Mouse (Mus musculus): ENCODE measurements around the gene Gm5129. TPM values are rescaled to one million over a fixed set of nuclear protein-coding genes. Genes with fewer than 3 reads are reported as not detected.
A peak's percentile ranks its signal among the peaks of the same experiment; 100 is the strongest.
"Not testable (repeated sequence)": the region's sequence is repeated elsewhere in the genome, so short reads cannot be mapped to it uniquely, and the experiment has no call there.

Gm5129 gene
- polyA plus RNA-seq, 1 experiment from 2014 or later = not detected

GRCm38 (mm10) chr5:29737471-29737870 lies 1.7 kb upstream of the Gm5129 start:
- Histone ChIP-seq H3K4me1 (ENCODE audit: control insufficient read depth, insufficient read depth, low read length) (peaks cover 29% of the 10 kb centered on the region), H3K4me3 (ENCODE audit: low read depth, low read length) (no peak overlapping the region; the same call in 1 of the 2 replicates), H3K27me3 (ENCODE audit: control insufficient read depth, insufficient read depth, low read length) (no peaks in the 10 kb centered on the region), H3K36me3 (ENCODE audit: control insufficient read depth, insufficient read depth, low read length) (no peaks in the 10 kb centered on the region), H3K27ac (ENCODE audit: low read depth, low read length) (no peak overlapping the region), H3K9ac (ENCODE audit: low read depth, low read length) (no peak overlapping the region; the same call in 1 of the 2 replicates), H3K9me3 (replicated peaks; ENCODE audit: control insufficient read depth, low read length) (no peaks in the 10 kb centered on the region), H3K4me2 (peak overlapping the region; percentile 87)
- WGBS (ENCODE audit: insufficient replicate concordance) = 87% methylated on average over 5 of the region's 5 CpGs
- no peak for ATAC-seq (replicated peaks; ENCODE audit: insufficient number of reproducible peaks, low FRiP score, low TSS enrichment)

DNA sequence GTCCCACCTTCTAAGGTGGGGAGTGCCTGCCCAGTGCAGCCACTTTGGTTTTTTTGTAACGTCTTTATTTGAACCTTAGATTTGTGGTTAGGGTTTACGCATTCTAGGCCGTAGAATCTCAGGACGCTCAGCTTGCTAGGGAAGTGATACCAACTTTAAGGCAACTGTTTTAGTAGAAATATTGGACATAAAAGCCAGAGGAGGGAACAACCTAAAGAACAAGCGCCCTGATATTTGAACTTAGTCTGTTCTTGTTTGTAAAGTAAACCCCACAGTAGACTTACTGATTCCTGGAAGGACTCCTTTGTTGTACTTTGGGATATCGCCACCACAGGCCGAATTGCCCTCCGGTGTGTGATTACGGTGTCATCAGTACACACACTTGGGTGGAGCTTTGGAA lies 1.2 kb upstream of the Gm5129 start:
- ATAC-seq (replicated peaks; ENCODE audit: insufficient number of reproducible peaks, low FRiP score, low TSS enrichment) = no peak
- Histone ChIP-seq H3K9me3 (replicated peaks; ENCODE audit: control insufficient read depth, low read length) (no peaks in the 10 kb centered on the region), H3K4me1 (ENCODE audit: control insufficient read depth, insufficient read depth, low read length) (peaks cover 29% of the 10 kb centered on the region), H3K36me3 (ENCODE audit: control insufficient read depth, insufficient read depth, low read length) (no peaks in the 10 kb centered on the region), H3K9ac (ENCODE audit: low read depth, low read length) (peak overlapping the region; percentile 91), H3K27me3 (ENCODE audit: control insufficient read depth, insufficient read depth, low read length) (no peaks in the 10 kb centered on the region), H3K4me2 (peak overlapping the region; percentile 87), H3K4me3 (ENCODE audit: low read depth, low read length) (peak overlapping the region; percentile 89), H3K27ac (ENCODE audit: low read depth, low read length) (no peak overlapping the region)
- WGBS (ENCODE audit: insufficient replicate concordance) = 50% methylated on average over 9 of the region's 9 CpGs

- H3K4me3 ChIP-seq (ENCODE audit: low read depth, low read length) = peak overlapping the region; percentile 89
- H3K9me3 ChIP-seq (replicated peaks; ENCODE audit: control insufficient read depth, low read length) = no peaks in the 10 kb centered on the region
- H3K36me3 ChIP-seq (ENCODE audit: control insufficient read depth, insufficient read depth, low read length) = no peaks in the 10 kb centered on the region
- peak; percentile 29 for ATAC-seq (replicated peaks; ENCODE audit: insufficient number of reproducible peaks, low FRiP score, low TSS enrichment)
- peak overlapping the region; percentile 91 for H3K9ac ChIP-seq (ENCODE audit: low read depth, low read length)
- peaks cover 27% of the 10 kb centered on the region for H3K4me1 ChIP-seq (ENCODE audit: control insufficient read depth, insufficient read depth, low read length)
- H3K27me3 ChIP-seq (ENCODE audit: control insufficient read depth, insufficient read depth, low read length) = no peaks in the 10 kb centered on the region
- WGBS (ENCODE audit: insufficient replicate concordance) = under 1% methylated on average over 48 of the region's 48 CpGs
- peak overlapping the region; percentile 97 for H3K27ac ChIP-seq (ENCODE audit: low read depth, low read length)
- peak overlapping the region; percentile 87 for H3K4me2 ChIP-seq
Measured at GRCm38 (mm10) chr5:29736073-29736900, 551 bp upstream of the Gm5129 start.

GRCm38 (mm10) chr5:29734831-29735510 lies 765 bp downstream of the Gm5129 start:
- Histone ChIP-seq H3K4me3 (ENCODE audit: low read depth, low read length) (peak overlapping the region; percentile 89), H3K36me3 (ENCODE audit: control insufficient read depth, insufficient read depth, low read length) (no peaks in the 10 kb centered on the region), H3K27ac (ENCODE audit: low read depth, low read length) (peak overlapping the region; percentile 97), H3K4me2 (peak overlapping the region; percentile 87), H3K9me3 (replicated peaks; ENCODE audit: control insufficient read depth, low read length) (no peaks in the 10 kb centered on the region), H3K27me3 (ENCODE audit: control insufficient read depth, insufficient read depth, low read length) (no peaks in the 10 kb centered on the region), H3K4me1 (ENCODE audit: control insufficient read depth, insufficient read depth, low read length) (peaks cover 16% of the 10 kb centered on the region), H3K9ac (ENCODE audit: low read depth, low read length) (peak overlapping the region; percentile 91)
- 53% methylated on average over 6 of the region's 6 CpGs for WGBS (ENCODE audit: insufficient replicate concordance)
- ATAC-seq (replicated peaks; ENCODE audit: insufficient number of reproducible peaks, low FRiP score, low TSS enrichment) = 0 out of 2 replicates have a peak, but pooled peaks have one; percentile 8

DNA sequence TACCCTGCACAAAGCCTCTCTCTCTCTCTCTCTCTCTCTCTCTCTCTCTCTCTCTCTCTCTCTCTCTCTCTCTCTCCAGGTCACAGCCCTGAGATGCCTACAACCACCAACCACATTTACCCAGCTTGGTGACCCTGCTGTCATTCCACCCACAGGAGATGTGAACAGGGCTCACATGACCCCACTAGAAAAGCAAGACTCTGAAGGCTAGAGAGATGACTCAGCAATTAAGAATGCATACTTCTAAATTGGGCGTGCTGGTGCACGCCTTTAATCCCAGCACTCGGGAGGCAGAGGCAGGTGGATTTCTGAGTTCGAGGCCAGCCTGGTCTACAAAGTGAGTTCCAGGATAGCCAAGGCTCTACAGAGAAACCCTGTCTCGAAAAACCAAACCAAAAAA lies 9.7 kb downstream of the Gm5129 start:
- not testable (repeated sequence) for H3K27ac ChIP-seq (ENCODE audit: low read depth, low read length); H3K4me3 ChIP-seq (ENCODE audit: low read depth, low read length); H3K4me1 ChIP-seq (ENCODE audit: control insufficient read depth, insufficient read depth, low read length); H3K4me2 ChIP-seq; H3K9me3 ChIP-seq (replicated peaks; ENCODE audit: control insufficient read depth, low read length); H3K36me3 ChIP-seq (ENCODE audit: control insufficient read depth, insufficient read depth, low read length); H3K27me3 ChIP-seq (ENCODE audit: control insufficient read depth, insufficient read depth, low read length); ATAC-seq (replicated peaks; ENCODE audit: insufficient number of reproducible peaks, low FRiP score, low TSS enrichment); H3K9ac ChIP-seq (ENCODE audit: low read depth, low read length)
- 77% methylated on average over 5 of the region's 5 CpGs for WGBS (ENCODE audit: insufficient replicate concordance)

GRCm38 (mm10) chr5:29725369-29725768 lies 10.4 kb downstream of the Gm5129 start:
- Histone ChIP-seq H3K27me3 (ENCODE audit: control insufficient read depth, insufficient read depth, low read length) (no peaks in the 10 kb centered on the region), H3K4me1 (ENCODE audit: control insufficient read depth, insufficient read depth, low read length) (no peaks in the 10 kb centered on the region), H3K9me3 (replicated peaks; ENCODE audit: control insufficient read depth, low read length) (no peaks in the 10 kb centered on the region), H3K27ac (ENCODE audit: low read depth, low read length) (no peak overlapping the region), H3K9ac (ENCODE audit: low read depth, low read length) (no peak overlapping the region), H3K4me2 (no peak overlapping the region), H3K4me3 (ENCODE audit: low read depth, low read length) (no peak overlapping the region), H3K36me3 (ENCODE audit: control insufficient read depth, insufficient read depth, low read length) (no peaks in the 10 kb centered on the region)
- no peak for ATAC-seq (replicated peaks; ENCODE audit: insufficient number of reproducible peaks, low FRiP score, low TSS enrichment)
- 73% methylated on average over 2 of the region's 2 CpGs for WGBS (ENCODE audit: insufficient replicate concordance)

DNA sequence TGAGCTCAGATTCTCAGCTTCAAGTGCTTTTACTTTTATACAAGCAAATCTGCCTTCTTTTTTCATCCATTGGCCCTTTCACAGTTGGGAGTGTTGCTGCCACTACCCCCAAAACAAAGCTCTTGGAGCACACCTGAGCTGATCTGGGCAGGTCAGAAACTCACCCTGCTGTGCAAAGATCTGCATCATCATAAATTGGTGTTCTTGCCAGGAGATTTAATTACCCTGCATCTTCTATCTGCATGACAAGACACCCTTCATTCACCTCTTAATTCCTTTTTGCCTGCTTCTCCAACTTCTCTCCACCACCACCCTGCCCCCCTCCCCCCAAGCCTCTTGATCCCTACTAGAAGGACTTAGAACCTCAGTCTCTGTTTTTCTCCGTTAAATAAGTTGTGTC lies 14.6 kb downstream of the Gm5129 start:
- H3K4me1 ChIP-seq (ENCODE audit: control insufficient read depth, insufficient read depth, low read length) = no peaks in the 10 kb centered on the region
- no peak overlapping the region for H3K27ac ChIP-seq (ENCODE audit: low read depth, low read length)
- no peak overlapping the region for H3K9ac ChIP-seq (ENCODE audit: low read depth, low read length)
- ATAC-seq (replicated peaks; ENCODE audit: insufficient number of reproducible peaks, low FRiP score, low TSS enrichment) = no peak
- H3K36me3 ChIP-seq (ENCODE audit: control insufficient read depth, insufficient read depth, low read length) = no peaks in the 10 kb centered on the region
- H3K4me2 ChIP-seq = no peak overlapping the region
- WGBS (ENCODE audit: insufficient replicate concordance) = 17% methylated on average over 1 of the region's 1 CpGs
- H3K27me3 ChIP-seq (ENCODE audit: control insufficient read depth, insufficient read depth, low read length) = no peaks in the 10 kb centered on the region
- no peaks in the 10 kb centered on the region for H3K9me3 ChIP-seq (replicated peaks; ENCODE audit: control insufficient read depth, low read length)
- no peak overlapping the region for H3K4me3 ChIP-seq (ENCODE audit: low read depth, low read length)

DNA sequence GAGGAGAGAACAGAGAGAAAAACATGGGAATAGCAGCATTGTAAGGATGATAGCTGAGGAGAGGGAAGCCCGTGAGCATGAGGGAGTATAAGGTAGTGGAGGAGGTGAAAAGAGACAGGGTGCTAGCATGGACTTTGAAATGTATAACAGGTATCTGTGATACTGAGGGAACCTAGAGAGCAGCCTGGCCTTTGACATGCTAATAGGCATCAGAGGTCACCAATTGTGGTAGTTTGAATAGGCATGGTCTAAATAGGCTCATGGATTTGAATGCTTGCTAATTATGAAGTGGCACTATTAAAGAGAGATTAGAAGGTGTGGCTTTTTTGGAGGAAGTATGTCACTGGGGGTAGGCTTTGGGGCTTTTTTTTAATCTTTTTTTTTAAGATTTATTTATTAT lies 22.8 kb downstream of the Gm5129 start:
- Histone ChIP-seq H3K4me3 (ENCODE audit: low read depth, low read length) (no peak overlapping the region), H3K9ac (ENCODE audit: low read depth, low read length) (no peak overlapping the region), H3K27ac (ENCODE audit: low read depth, low read length) (no peak overlapping the region), H3K27me3 (ENCODE audit: control insufficient read depth, insufficient read depth, low read length) (no peaks in the 10 kb centered on the region), H3K4me1 (ENCODE audit: control insufficient read depth, insufficient read depth, low read length) (no peaks in the 10 kb centered on the region), H3K36me3 (ENCODE audit: control insufficient read depth, insufficient read depth, low read length) (no peaks in the 10 kb centered on the region), H3K9me3 (replicated peaks; ENCODE audit: control insufficient read depth, low read length) (no peaks in the 10 kb centered on the region), H3K4me2 (no peak overlapping the region)
- ATAC-seq (replicated peaks; ENCODE audit: insufficient number of reproducible peaks, low FRiP score, low TSS enrichment) = no peak
- 46% methylated on average over 1 of the region's 1 CpGs for WGBS (ENCODE audit: insufficient replicate concordance)
